Mouse (Mus musculus) erythroblast, embryonic 14.5 days (primary cell): ENCODE results near the gene Cisd1. TPM values are rescaled to one million over a fixed set of nuclear protein-coding genes. Genes with fewer than 3 reads are reported as not detected.

Experiments used
- H3K27me3 ChIP-seq: 2 replicates; pipeline ENCODE4 v1.6.1; 2012; ENCODE audit warnings: inconsistent platforms; ENCODE audit not compliant: control insufficient read depth
- H3K36me3 ChIP-seq: 2 replicates; pipeline ENCODE4 v1.6.1; 2012; ENCODE audit warnings: mild to moderate bottlenecking, inconsistent platforms; ENCODE audit not compliant: control insufficient read depth
- H3K4me1 ChIP-seq: 2 replicates; pipeline ENCODE4 v1.6.1; 2012; ENCODE audit warnings: inconsistent platforms; ENCODE audit not compliant: control insufficient read depth
- H3K4me3 ChIP-seq: replicated peaks from 2 replicates; pipeline ENCODE3; 2012; ENCODE audit warnings: moderate library complexity, mild to moderate bottlenecking, inconsistent platforms
- H3K9me3 ChIP-seq: 2 replicates; pipeline ENCODE4 v1.6.1; 2012; ENCODE audit warnings: low read length, inconsistent platforms, mixed read lengths; ENCODE audit not compliant: control insufficient read depth
- GATA1 ChIP-seq: IDR thresholded peaks from 2 replicates; pipeline ENCODE4 v1.6.1; 2012; ENCODE audit warnings: low read length, inconsistent platforms, mixed read lengths
- TAL1 ChIP-seq: IDR thresholded peaks from 3 replicates; pipeline ENCODE4 v1.6.1; 2012; ENCODE audit warnings: low read length, inconsistent platforms, mixed read lengths
- polyA plus RNA-seq: library from polyadenylated mRNA; stranded (reverse); fragments of >175 nt; gene quantifications from 2 replicates; pipeline ENCODE4 v1.2.3, GENCODE M21; 2012

Gene Cisd1
- polyA plus RNA-seq, 1 experiment, result 4.3 TPM

GRCm38 (mm10) chr10:71292254-71292653 is 52.5 kb downstream of the Cisd1 start:
- no peaks in the 10 kb centered on the region for H3K9me3 ChIP-seq
- H3K4me3 ChIP-seq, result no peak overlapping the region
- no peaks in the 10 kb centered on the region for H3K27me3 ChIP-seq
- H3K4me1 ChIP-seq, result no peaks in the 10 kb centered on the region
- no peaks in the 10 kb centered on the region for H3K36me3 ChIP-seq
- no peak for TF ChIP-seq TAL1

DNA sequence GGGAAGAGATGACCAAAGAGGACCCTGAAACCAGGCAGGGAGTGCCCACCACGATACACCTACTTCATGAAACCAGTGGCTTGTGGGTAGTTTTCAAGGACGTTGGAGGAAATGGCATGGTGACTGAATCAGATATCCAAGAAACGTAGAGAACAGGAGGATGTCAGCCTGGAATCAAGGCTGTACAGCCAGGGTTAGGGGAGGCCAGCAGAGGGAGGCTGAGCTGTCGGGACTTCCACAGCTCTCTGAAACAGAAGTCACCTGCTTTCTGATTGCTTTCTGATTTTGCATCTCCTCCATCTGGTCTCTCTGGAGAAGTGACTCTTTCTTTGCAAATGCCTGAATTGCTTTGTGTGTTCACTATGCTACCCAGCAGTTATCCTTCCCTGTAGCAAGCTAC is 53.0 kb downstream of the Cisd1 start:
- Histone ChIP-seq H3K9me3 (no peaks in the 10 kb centered on the region), H3K27me3 (peaks cover 4% of the 10 kb centered on the region), H3K4me3 (no peak overlapping the region), H3K36me3 (no peaks in the 10 kb centered on the region), H3K4me1 (no peaks in the 10 kb centered on the region)
- no peak for TF ChIP-seq GATA1
- TF ChIP-seq TAL1, result no peak

DNA sequence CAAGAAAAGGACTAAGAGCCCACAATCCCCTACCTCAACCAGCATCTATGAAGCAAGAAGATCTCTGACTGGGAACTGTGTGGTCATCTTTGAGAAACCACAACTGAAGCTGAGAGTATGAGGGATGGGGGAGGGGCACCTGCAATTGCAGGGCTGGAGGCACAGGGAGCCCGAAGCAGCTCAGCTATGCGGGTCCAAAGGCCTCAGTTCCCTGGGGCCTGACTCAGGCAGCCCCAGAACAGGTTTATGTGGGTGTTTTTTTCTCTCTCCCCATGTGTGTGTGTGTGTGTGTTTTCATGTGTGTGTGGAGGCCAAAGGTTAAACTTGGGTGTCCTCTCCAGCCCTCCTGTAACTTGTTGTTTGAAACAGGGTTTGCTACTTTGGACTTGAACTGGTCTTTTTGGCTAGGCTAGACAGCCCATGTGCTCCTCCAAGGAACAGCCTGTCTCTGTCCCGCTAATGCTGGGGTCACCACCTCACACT is 53.5 kb downstream of the Cisd1 start:
- Histone ChIP-seq H3K4me3 (no peak overlapping the region), H3K9me3 (no peaks in the 10 kb centered on the region), H3K36me3 (no peaks in the 10 kb centered on the region), H3K4me1 (no peaks in the 10 kb centered on the region), H3K27me3 (peaks cover 9% of the 10 kb centered on the region)
- TF ChIP-seq GATA1 (no peak), TAL1 (no peak)

- Histone ChIP-seq H3K27me3 (peaks cover 27% of the 10 kb centered on the region), H3K4me3 (peak within 1 kb of the TSS; percentile 65), H3K36me3 (no peaks in the 10 kb centered on the region), H3K4me1 (peaks cover 11% of the 10 kb centered on the region), H3K9me3 (no peaks in the 10 kb centered on the region)
- TF ChIP-seq TAL1 (no peak), GATA1 (no peak)
Measured at GRCm38 (mm10) chr10:71285126-71285580, 59.6 kb downstream of the Cisd1 start, which contains the start of gene Ube2d1. Gene Ube2d1 (minus strand): TSS chr10:71285262.

GRCm38 (mm10) chr10:71284511-71285125 is 60.1 kb downstream of the Cisd1 start:
- Histone ChIP-seq H3K9me3 (no peaks in the 10 kb centered on the region), H3K36me3 (no peaks in the 10 kb centered on the region), H3K27me3 (peaks cover 27% of the 10 kb centered on the region), H3K4me1 (peaks cover 11% of the 10 kb centered on the region), H3K4me3 (peak overlapping the region; percentile 65)
- TF ChIP-seq TAL1 (no peak), GATA1 (no peak)

- H3K27me3 ChIP-seq, result peaks cover 27% of the 10 kb centered on the region
- H3K4me3 ChIP-seq, result peak overlapping the region; percentile 65
- H3K9me3 ChIP-seq, result no peaks in the 10 kb centered on the region
- TF ChIP-seq GATA1 (no peak), TAL1 (no peak)
- H3K36me3 ChIP-seq, result no peaks in the 10 kb centered on the region
- H3K4me1 ChIP-seq, result peaks cover 11% of the 10 kb centered on the region
Measured at GRCm38 (mm10) chr10:71284131-71284510, 60.6 kb downstream of the Cisd1 start.

Other genes starting within 250 kb of the Cisd1 start
- not detected in 2 replicates for gene Bicc1, start 185.3 kb downstream of the Cisd1 start, polyA plus RNA-seq
- gene Tfam, start 106.7 kb downstream of the Cisd1 start, polyA plus RNA-seq, result 0.28 and 0.43 TPM in 2 replicates
- 0.07 TPM in 1 of 2 replicates, not detected in the other for gene Ube2d1, start 59.7 kb downstream of the Cisd1 start, polyA plus RNA-seq
- 0.52 and 0.59 TPM in 2 replicates for gene Ipmk, start 2.8 kb upstream of the Cisd1 start, polyA plus RNA-seq